Mouse (Mus musculus) cerebellum, postnatal 14 days (tissue): ENCODE measurements around the gene Pitpnm1.
A peak's percentile ranks its signal among the peaks of the same experiment; 100 is the strongest.
"Not testable (repeated sequence)": the region's sequence is repeated elsewhere in the genome, so short reads cannot be mapped to it uniquely, and the experiment has no call there.

Source experiments
- DNase-seq, 2 experiments: peaks; one replicate each; pipeline ENCODE4 v3.0.0; 2021; ENCODE audit warnings: mixed read lengths in 2 of 2

Pitpnm1 gene

GRCm38 (mm10) chr19:4119716-4120487, 20.1 kb downstream of the Pitpnm1 start:
- no peak for DNase-seq

GRCm38 (mm10) chr19:4120496-4120895, 20.7 kb downstream of the Pitpnm1 start:
- no peak for DNase-seq

GRCm38 (mm10) chr19:4121097-4121805, 21.5 kb downstream of the Pitpnm1 start:
- peak; percentile 99 to 100 for DNase-seq

GRCm38 (mm10) chr19:4121896-4122295, 22.1 kb downstream of the Pitpnm1 start:
- DNase-seq: not testable (repeated sequence)

- DNase-seq: no peak
Measured at GRCm38 (mm10) chr19:4122411-4123370, 22.9 kb downstream of the Pitpnm1 start.

- no peak for DNase-seq
Measured at GRCm38 (mm10) chr19:4124432-4124831, 24.6 kb downstream of the Pitpnm1 start.

GRCm38 (mm10) chr19:4125268-4125667, 25.5 kb downstream of the Pitpnm1 start:
- DNase-seq: not testable (repeated sequence)

- peak; percentile 98 to 99 for DNase-seq
Measured at GRCm38 (mm10) chr19:4125741-4126696, 26.2 kb downstream of the Pitpnm1 start, which contains the start of gene Aip. Gene Aip (minus strand): TSS chr19:4125858.

- no peak for DNase-seq
Measured at GRCm38 (mm10) chr19:4126759-4127495, 27.1 kb downstream of the Pitpnm1 start.

- no peak for DNase-seq
Measured at GRCm38 (mm10) chr19:4129462-4129861, 29.7 kb downstream of the Pitpnm1 start.

GRCm38 (mm10) chr19:4130106-4130505, 30.3 kb downstream of the Pitpnm1 start:
- DNase-seq: no peak

GRCm38 (mm10) chr19:4131075-4131474, 31.3 kb downstream of the Pitpnm1 start:
- DNase-seq: no peak

- DNase-seq: no peak
Measured at GRCm38 (mm10) chr19:4131768-4132167, 32.0 kb downstream of the Pitpnm1 start.

GRCm38 (mm10) chr19:4134354-4134753, 34.6 kb downstream of the Pitpnm1 start:
- no peak for DNase-seq

GRCm38 (mm10) chr19:4135229-4135962, 35.6 kb downstream of the Pitpnm1 start:
- DNase-seq: not testable (repeated sequence)

GRCm38 (mm10) chr19:4135963-4136345, 36.2 kb downstream of the Pitpnm1 start:
- peak in 1 of 2 experiments; percentile 20 for DNase-seq

- DNase-seq: no peak
Measured at GRCm38 (mm10) chr19:4136463-4136862, 36.7 kb downstream of the Pitpnm1 start.

GRCm38 (mm10) chr19:4137913-4138312, 38.1 kb downstream of the Pitpnm1 start:
- DNase-seq: no peak

GRCm38 (mm10) chr19:4139446-4139845, 39.6 kb downstream of the Pitpnm1 start, which contains the start of gene Gpr152:
Gene Gpr152 (plus strand): TSS chr19:4139787.
- DNase-seq: no peak

GRCm38 (mm10) chr19:4140147-4140546, 40.3 kb downstream of the Pitpnm1 start:
- DNase-seq: no peak
